In the genomic region with DNA sequence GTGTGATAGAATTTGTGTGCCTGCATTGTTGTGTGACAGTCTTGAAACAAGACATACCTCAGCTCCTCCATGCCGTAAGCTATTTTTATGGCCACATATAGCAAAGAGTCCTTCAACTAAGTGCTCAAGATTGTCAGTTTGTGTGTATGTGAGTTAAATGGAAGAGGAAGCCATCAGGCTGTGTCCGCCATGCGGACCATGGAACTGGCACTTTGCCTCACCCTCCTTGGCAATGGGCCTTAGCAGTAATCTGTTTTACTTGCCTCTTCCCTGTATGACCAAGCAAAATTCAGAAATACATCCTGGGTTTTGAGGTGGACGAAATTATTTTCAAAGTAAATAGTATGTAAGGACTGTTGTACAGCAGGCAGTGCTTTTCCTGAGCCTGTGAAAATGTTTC, we compare ENCODE assay signal across 27 mouse cellular contexts.
DNase-seq lines count a peak whose midpoint lies in the region; ATAC-seq and TF ChIP-seq lines count a peak whose summit lies in the region.
"Had no signal": no experiment of that assay in that cellular context is flagged by ENCODE, and none has a peak within 500 bp of the region (broad histone marks: within the 10 kb centered on the region; RNA-seq: fewer than 3 reads in every experiment).

No protein-coding gene starts in this region.

- H3K9ac ChIP-seq in hindbrain, postnatal 0 days (replicated peaks; ENCODE audit: low read length), result no peak overlapping the region
- H3K9ac ChIP-seq: forebrain, postnatal 0 days; heart, embryonic 15.5 days; hindbrain, embryonic 13.5 days; limb, embryonic 13.5 days; liver, embryonic 13.5 days; lung, embryonic 15.5 days had no signal

- no peaks in the 10 kb centered on the region for H3K27me3 ChIP-seq in hindbrain, postnatal 0 days (ENCODE audit: insufficient read depth, low read length)
- no peaks in the 10 kb centered on the region for H3K27me3 ChIP-seq in hindbrain, embryonic 10.5 days (ENCODE audit: insufficient read depth, poor library complexity, severe bottlenecking)
- H3K27me3 ChIP-seq: heart, embryonic 15.5 days; hindbrain, embryonic 13.5 days; limb, embryonic 13.5 days; liver, embryonic 13.5 days; lung, embryonic 15.5 days; Patski had no signal

- no peak overlapping the region for H3K4me2 ChIP-seq in hindbrain, postnatal 0 days (ENCODE audit: low read depth, low read length)
- H3K4me2 ChIP-seq: heart, embryonic 15.5 days; hindbrain, embryonic 13.5 days; limb, embryonic 13.5 days; liver, embryonic 13.5 days; lung, embryonic 15.5 days had no signal

- no peaks in the 10 kb centered on the region for H3K4me1 ChIP-seq in hindbrain, postnatal 0 days (ENCODE audit: insufficient read depth, low read length)
- H3K4me1 ChIP-seq in hindbrain, embryonic 10.5 days (replicated peaks), result 0 out of 2 replicates have a peak, but pooled peaks cover 4% of the 10 kb centered on the region
- H3K4me1 ChIP-seq: heart, embryonic 15.5 days; limb, embryonic 13.5 days; liver, embryonic 13.5 days; lung, embryonic 15.5 days had no signal

- ATAC-seq in hindbrain, postnatal 0 days, result no peak
- 0 out of 2 replicates have a peak, but pooled peaks have one; percentile 23 for ATAC-seq in megakaryocyte progenitor cell, adult 5-6 weeks (replicated peaks; ENCODE audit: poor library complexity)
- ATAC-seq: CD4-positive, CD25-positive, alpha-beta regulatory T cell, adult 4 months; forebrain, postnatal 0 days; inflammation-experienced regulatory T-cells, adult 6 months; Patski had no signal

- H3K9me3 ChIP-seq in hindbrain, postnatal 0 days (ENCODE audit: low read length), result no peaks in the 10 kb centered on the region
- no peaks in the 10 kb centered on the region for H3K9me3 ChIP-seq in hindbrain, embryonic 10.5 days
- H3K9me3 ChIP-seq: forebrain, embryonic 10.5 days; heart, embryonic 15.5 days; hindbrain, embryonic 13.5 days; limb, embryonic 13.5 days; liver, embryonic 13.5 days; lung, embryonic 15.5 days; midbrain, embryonic 10.5 days had no signal

- 79% methylated on average over 4 of the region's 4 CpGs for WGBS in hindbrain, postnatal 0 days
- WGBS in hindbrain, embryonic 10.5 days, result 96% methylated on average over 4 of the region's 4 CpGs

- DNase-seq in cerebellum, adult 18-20 months, result peak; percentile 25 to 26
- no peak for DNase-seq in cerebellum, adult 8-10 months
- peak; percentile 25 for DNase-seq in hindbrain, postnatal 0 days (ENCODE audit: low spot score)
- DNase-seq in hindbrain, embryonic 10.5 days (ENCODE audit: low spot score), result no peak
- peak; percentile 19 for DNase-seq in right cerebral cortex, postnatal 4 days
- DNase-seq in right cerebral cortex, postnatal 14 days, result no peak
- DNase-seq in Muller cell, postnatal 12 days (ENCODE audit: inconsistent ontology term), result no peak
- DNase-seq: forebrain, postnatal 0 days; gastrocnemius, postnatal 25 days; kidney, adult 18-20 months; liver, embryonic 13.5 days; thymus, adult 2 months; thymus, postnatal 4 days had no signal

- no peaks in the 10 kb centered on the region for H3K36me3 ChIP-seq in hindbrain, postnatal 0 days (ENCODE audit: insufficient read depth, low read length)
- no peaks in the 10 kb centered on the region for H3K36me3 ChIP-seq in hindbrain, embryonic 10.5 days
- H3K36me3 ChIP-seq: forebrain, embryonic 10.5 days; heart, embryonic 15.5 days; hindbrain, embryonic 13.5 days; limb, embryonic 13.5 days; liver, embryonic 13.5 days; lung, embryonic 15.5 days; midbrain, embryonic 10.5 days had no signal

- H3K4me3 ChIP-seq in hindbrain, postnatal 0 days (ENCODE audit: low read length), result no peak overlapping the region
- H3K4me3 ChIP-seq in hindbrain, embryonic 10.5 days, result no peak overlapping the region
- H3K4me3 ChIP-seq: forebrain, embryonic 10.5 days; heart, embryonic 15.5 days; hindbrain, embryonic 13.5 days; layer of hippocampus, adult 2 months; limb, embryonic 13.5 days; liver, embryonic 13.5 days; lung, embryonic 15.5 days; midbrain, embryonic 10.5 days had no signal

- no peak overlapping the region for H3K27ac ChIP-seq in hindbrain, postnatal 0 days
- no peak overlapping the region for H3K27ac ChIP-seq in hindbrain, embryonic 10.5 days
- H3K27ac ChIP-seq: forebrain, embryonic 10.5 days; heart, embryonic 15.5 days; hindbrain, embryonic 13.5 days; kidney, postnatal 0 days; layer of hippocampus, adult 2 months; limb, embryonic 13.5 days; liver, embryonic 13.5 days; lung, embryonic 15.5 days; macrophage; midbrain, embryonic 10.5 days; stomach, postnatal 0 days had no signal

- TF ChIP-seq CTCF in hindbrain, postnatal 0 days (IDR thresholded peaks at IDR 0.05; ENCODE audit: low read depth), result no peak

Comparison
In these comparisons a context has a peak if more than half of its experiments do, and no peak if none do; other contexts are left out.
1. DNase-seq: peak in cerebellum, adult 18-20 months (2 of 2), hindbrain, postnatal 0 days (single experiment) and right cerebral cortex, postnatal 4 days (single experiment); none in cerebellum, adult 8-10 months (single experiment), hindbrain, embryonic 10.5 days (single experiment), right cerebral cortex, postnatal 14 days (single experiment) and Muller cell, postnatal 12 days (single experiment).